Mouse (Mus musculus): ENCODE data around the gene Lrrc27.

DNA sequence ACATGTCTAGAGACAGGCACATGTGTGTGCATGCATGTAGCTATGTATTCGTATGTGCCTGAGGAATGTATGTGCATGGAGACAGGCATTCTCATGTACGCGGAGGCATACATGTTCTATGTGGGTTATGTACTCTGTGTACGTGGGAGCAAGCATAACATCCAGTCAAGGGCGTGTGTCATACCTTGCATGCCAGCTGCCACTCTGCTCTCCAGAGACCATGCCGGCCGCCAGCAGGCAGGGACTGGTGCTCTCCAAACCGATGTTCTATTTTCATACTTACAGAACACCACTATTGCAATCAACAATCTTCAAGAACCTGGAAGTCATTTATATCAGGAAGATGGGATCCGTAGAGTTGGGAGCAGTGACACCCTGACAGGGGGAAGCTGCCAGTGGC is 3.7 kb downstream of the Lrrc27 start:
- no peak for TF ChIP-seq CTCF (IDR thresholded peaks at IDR 0.05; ENCODE audit: low read depth)
- no peak for TF ChIP-seq EP300 (optimal IDR thresholded peaks at IDR 0.05)
